Mouse (Mus musculus): Measurements from ENCODE around the gene Timm22. TPM values are rescaled to one million over a fixed set of nuclear protein-coding genes. Genes with fewer than 3 reads are reported as not detected.

Timm22 gene
- polyA plus RNA-seq, 1 experiment from 2014 or later = 111 TPM

DNA sequence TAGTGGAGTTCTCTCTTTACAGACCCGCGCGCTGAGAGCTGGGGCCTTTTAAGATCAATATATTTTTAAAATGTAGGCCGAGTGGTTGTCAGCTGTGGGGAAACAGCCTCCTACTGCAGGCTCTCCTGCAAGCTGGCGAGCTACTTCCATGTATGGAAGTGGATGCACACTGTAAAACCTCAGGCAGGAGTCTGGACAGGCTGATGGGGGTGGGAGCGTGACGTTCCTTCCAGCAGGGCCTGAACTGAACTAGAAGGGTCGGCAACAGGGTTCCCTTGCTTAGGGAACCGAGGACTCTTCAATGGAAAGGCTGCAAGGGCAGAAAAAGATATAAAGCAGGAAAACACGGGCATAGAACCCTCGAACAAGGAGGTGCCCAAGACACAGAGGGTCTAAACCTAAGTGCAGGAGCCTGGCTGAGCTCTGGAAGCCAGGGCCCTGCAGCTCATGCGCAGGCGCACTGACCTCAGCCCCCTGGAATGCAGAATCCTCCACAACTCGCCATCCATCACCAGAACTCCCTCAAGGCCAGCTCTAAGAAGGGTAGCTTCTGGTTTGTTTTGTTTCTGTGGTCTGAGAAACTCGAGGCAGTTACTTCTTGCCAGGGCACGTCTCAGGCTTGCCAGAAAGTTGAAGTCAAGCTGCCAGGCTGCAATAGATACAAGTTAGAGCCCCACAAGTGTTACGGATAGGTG is 32.1 kb upstream of the Timm22 start:
- Histone ChIP-seq H3K4me1 (peaks cover 62% of the 10 kb centered on the region), H3K36me3 (no peaks in the 10 kb centered on the region), H3K4me3 (replicated peaks) (no peak overlapping the region), H3K27ac (peak overlapping the region; percentile 97), H3K9ac (peak overlapping the region; percentile 32; the same call in 1 of the 2 replicates), H3K27me3 (no peaks in the 10 kb centered on the region), H3K9me3 (replicated peaks) (no peaks in the 10 kb centered on the region), H3K4me2 (peak overlapping the region; percentile 44)
- peak; percentile 89 for ATAC-seq (replicated peaks; ENCODE audit: low FRiP score)
- 22% methylated on average over 17 of the region's 17 CpGs for WGBS

DNA sequence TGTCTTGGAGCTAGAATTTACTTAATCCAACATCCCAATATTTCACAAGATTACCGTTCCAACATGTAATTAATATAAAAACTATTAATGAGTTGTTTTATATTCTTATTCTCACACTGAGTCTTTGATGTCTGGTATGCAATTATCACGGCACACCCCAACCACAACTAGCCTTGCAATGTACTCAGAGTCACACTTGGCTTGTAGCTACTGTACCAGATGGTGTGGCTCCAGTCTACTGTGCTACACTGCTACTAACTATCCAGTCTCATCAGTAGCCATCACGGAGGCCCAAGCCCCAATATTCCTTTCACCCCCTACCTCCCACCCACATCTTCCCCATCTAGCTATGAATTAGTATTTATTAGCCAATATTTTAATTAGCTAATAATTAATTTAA is 30.3 kb upstream of the Timm22 start:
- H3K9me3 ChIP-seq (replicated peaks) = no peaks in the 10 kb centered on the region
- H3K4me1 ChIP-seq = peaks cover 72% of the 10 kb centered on the region
- H3K36me3 ChIP-seq = no peaks in the 10 kb centered on the region
- no peak overlapping the region for H3K4me3 ChIP-seq (replicated peaks)
- H3K27ac ChIP-seq = 0 out of 2 replicates have a peak overlapping the region, but pooled peaks have one; percentile 97
- H3K27me3 ChIP-seq = no peaks in the 10 kb centered on the region
- no peak overlapping the region for H3K4me2 ChIP-seq
- no peak for ATAC-seq (replicated peaks; ENCODE audit: low FRiP score)
- H3K9ac ChIP-seq = no peak overlapping the region
- WGBS = 88% methylated on average over 3 of the region's 3 CpGs

DNA sequence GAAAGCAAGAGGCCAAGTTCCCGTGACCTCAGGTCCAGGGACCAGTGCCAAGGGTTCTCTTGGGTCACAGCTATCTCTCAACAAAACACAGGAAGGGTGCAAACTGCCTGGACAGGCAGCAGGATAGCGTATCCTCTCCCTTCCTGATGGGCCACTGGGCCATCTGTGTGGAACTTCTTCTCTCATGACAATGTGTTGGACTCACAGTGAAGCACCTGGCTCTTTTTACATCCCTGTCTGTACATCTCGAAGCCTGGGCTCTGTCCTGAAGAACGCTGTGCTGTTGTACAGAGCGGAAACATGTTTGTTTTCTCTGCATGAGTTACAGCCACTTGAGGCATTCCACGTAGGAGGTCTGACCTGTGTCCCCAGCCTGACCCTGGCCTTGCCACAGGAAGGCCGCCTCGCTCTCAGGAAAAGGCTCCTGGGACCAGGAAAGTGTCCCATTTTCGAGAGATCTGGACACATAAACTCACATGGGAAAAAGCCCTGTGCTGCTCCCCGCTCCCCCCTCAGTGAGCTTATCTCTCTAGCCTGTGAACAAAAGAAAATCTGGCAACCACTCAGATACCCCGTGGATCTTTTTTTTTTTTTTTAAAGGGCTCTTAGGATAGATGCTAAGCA is 26.7 kb upstream of the Timm22 start:
- no peaks in the 10 kb centered on the region for H3K36me3 ChIP-seq
- ATAC-seq (replicated peaks; ENCODE audit: low FRiP score) = peak; percentile 59
- peak overlapping the region; percentile 73 for H3K27ac ChIP-seq
- H3K9me3 ChIP-seq (replicated peaks) = no peaks in the 10 kb centered on the region
- 15% methylated on average over 11 of the region's 11 CpGs for WGBS
- no peak overlapping the region for H3K9ac ChIP-seq
- no peaks in the 10 kb centered on the region for H3K27me3 ChIP-seq
- H3K4me1 ChIP-seq = peaks cover 56% of the 10 kb centered on the region
- H3K4me3 ChIP-seq (replicated peaks) = no peak overlapping the region
- H3K4me2 ChIP-seq = 0 out of 2 replicates have a peak overlapping the region, but pooled peaks have one; percentile 2

DNA sequence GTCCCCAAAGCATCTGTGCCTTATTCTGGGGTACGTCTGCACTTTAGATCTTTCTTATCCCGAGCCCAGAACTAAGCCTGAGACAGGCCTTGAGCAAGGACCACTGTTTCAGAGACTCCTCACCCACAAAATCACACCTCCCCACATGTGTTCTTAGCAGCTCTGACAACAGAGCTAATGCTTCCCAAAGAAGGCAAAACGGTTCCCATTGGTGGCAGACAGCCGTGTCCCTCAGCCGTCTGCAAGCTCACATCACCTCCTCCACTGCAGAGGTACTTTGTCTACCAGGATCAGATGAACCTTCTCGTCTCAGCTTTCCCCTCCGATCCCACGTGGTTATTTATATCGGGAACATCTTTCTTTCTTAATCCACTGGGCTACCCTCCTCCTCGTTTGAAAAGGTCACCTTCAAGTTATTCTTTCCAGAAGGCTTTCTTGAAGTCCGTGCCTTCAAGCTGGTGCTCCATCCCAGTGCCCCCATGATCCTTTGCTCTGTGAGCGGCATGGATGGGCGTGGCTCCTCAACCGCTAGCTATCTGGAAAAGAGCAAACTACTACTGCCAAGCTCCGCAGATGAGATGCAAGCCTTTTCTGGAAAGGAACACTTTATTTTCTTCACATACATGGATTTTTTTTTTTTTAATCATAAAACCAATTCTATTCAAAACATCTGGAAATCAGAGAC is 25.4 kb upstream of the Timm22 start:
- Histone ChIP-seq H3K27ac (peak overlapping the region; percentile 73), H3K4me3 (replicated peaks) (no peak overlapping the region), H3K4me2 (no peak overlapping the region), H3K9ac (no peak overlapping the region), H3K36me3 (no peaks in the 10 kb centered on the region), H3K4me1 (peaks cover 52% of the 10 kb centered on the region), H3K27me3 (no peaks in the 10 kb centered on the region), H3K9me3 (replicated peaks) (no peaks in the 10 kb centered on the region)
- WGBS = 58% methylated on average over 15 of the region's 15 CpGs
- no peak for ATAC-seq (replicated peaks; ENCODE audit: low FRiP score)

DNA sequence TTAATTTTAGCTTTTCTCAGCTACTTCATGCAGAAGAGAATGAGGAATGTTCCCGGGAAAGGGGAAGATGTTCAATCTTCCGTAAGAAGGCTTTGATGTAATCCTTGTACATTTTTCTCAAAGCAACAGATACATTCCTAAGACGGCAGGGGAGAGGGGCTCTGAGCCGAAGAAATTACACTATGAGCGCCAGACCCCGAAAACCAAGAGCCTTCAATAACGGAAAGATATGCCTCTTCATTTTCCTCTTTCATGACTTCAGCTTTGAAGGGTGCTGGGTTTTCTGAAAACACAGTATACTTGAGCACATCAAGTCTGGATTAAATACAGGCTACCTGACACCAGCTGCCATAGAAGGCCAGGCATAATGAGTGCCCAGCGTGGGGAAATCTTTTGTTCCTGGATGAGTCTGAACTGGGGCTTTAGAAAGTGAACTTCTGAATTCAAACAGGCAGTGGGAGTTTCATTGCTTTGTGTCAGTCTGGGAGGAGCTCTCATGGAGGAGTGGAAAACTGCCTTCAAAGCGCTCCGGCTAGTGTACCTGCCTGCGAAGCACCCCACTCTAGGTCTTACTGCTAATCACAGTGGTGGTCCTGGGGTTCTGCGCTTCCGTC is 23.9 kb upstream of the Timm22 start:
- 62% methylated on average over 13 of the region's 13 CpGs for WGBS
- Histone ChIP-seq H3K4me1 (peaks cover 53% of the 10 kb centered on the region), H3K27ac (no peak overlapping the region; the same call in 1 of the 2 replicates), H3K36me3 (no peaks in the 10 kb centered on the region), H3K9me3 (replicated peaks) (no peaks in the 10 kb centered on the region), H3K4me3 (replicated peaks) (no peak overlapping the region), H3K27me3 (no peaks in the 10 kb centered on the region), H3K4me2 (no peak overlapping the region), H3K9ac (no peak overlapping the region)
- no peak for ATAC-seq (replicated peaks; ENCODE audit: low FRiP score)

DNA sequence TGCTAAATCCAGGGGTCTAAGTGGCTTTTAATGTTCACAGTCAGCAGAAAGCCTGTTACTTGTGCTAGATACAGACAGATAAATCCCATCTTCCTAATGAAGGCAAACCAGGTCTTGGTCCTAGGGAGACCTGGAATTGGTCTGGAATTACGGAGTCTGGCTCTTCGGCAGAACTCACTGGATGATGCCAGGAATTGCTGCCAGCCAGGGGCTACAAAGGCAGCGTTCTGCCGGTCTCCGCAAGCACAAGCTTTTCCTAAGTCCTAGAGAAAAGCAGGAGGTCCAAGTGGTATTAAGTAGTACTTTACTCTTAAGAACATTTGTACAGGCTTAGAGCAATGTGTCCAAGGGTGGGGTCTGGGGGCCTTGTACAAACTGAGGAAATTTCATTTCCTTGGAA is 22.4 kb upstream of the Timm22 start:
- WGBS = 95% methylated on average over 5 of the region's 5 CpGs
- H3K9me3 ChIP-seq (replicated peaks) = no peaks in the 10 kb centered on the region

DNA sequence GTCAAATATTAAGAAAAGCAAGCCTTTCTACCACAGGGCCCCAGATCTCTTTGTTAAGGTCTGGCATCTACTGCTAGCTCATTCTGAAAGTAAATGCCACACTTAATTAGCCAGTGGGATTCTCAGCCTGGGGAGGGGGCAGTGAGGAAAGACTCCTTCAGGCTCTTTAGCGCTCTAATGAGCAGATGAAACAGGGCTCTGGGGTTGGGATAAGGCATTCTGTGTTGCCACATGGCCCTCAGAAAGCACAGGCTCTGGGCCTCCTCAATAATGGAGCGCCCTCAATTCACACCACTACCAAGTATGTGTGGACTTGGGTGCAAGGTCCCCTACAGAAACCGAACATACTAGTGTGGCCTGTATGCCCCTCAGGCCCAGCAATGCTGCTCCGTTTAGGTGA is 21.7 kb upstream of the Timm22 start:
- no peaks in the 10 kb centered on the region for H3K36me3 ChIP-seq
- 72% methylated on average over 4 of the region's 4 CpGs for WGBS
- no peaks in the 10 kb centered on the region for H3K9me3 ChIP-seq (replicated peaks)
- H3K4me1 ChIP-seq = peaks cover 60% of the 10 kb centered on the region
- H3K4me3 ChIP-seq (replicated peaks) = no peak overlapping the region
- no peak overlapping the region for H3K27ac ChIP-seq
- no peak overlapping the region for H3K9ac ChIP-seq
- no peak overlapping the region for H3K4me2 ChIP-seq
- ATAC-seq (replicated peaks; ENCODE audit: low FRiP score) = no peak
- no peaks in the 10 kb centered on the region for H3K27me3 ChIP-seq

More for the DNA sequence above, 22.4 kb upstream of the Timm22 start:
- no peak for ATAC-seq (replicated peaks; ENCODE audit: low FRiP score)
- H3K9ac ChIP-seq = no peak overlapping the region
- H3K4me3 ChIP-seq (replicated peaks) = no peak overlapping the region
- H3K36me3 ChIP-seq = no peaks in the 10 kb centered on the region
- peaks cover 61% of the 10 kb centered on the region for H3K4me1 ChIP-seq
- H3K27me3 ChIP-seq = no peaks in the 10 kb centered on the region
- no peak overlapping the region for H3K27ac ChIP-seq
- no peak overlapping the region for H3K4me2 ChIP-seq

DNA sequence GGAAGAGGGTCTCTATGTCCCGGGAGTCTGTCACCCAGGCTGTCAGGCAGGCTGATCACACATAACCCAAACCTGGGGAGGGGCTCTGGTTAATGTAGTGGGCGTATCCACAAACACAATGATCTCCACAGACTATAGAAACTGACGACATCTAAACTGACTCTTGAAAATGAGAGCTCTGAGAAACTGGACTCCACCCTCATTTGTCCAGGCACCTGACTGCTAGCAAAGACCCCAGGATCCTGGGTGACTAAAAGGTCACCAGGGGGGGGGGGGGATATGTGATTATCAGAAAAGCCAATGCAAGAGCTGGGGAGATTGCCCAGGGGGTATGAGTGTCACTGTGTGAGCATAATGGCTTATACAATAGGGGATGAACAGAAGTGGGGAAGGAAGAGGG is 21.0 kb upstream of the Timm22 start:
- WGBS = 51% methylated on average over 3 of the region's 3 CpGs
- Histone ChIP-seq H3K4me2 (no peak overlapping the region), H3K9me3 (replicated peaks) (no peaks in the 10 kb centered on the region), H3K27me3 (no peaks in the 10 kb centered on the region), H3K4me1 (peaks cover 55% of the 10 kb centered on the region), H3K27ac (no peak overlapping the region), H3K36me3 (peaks cover 4% of the 10 kb centered on the region), H3K9ac (no peak overlapping the region), H3K4me3 (replicated peaks) (no peak overlapping the region)
- no peak for ATAC-seq (replicated peaks; ENCODE audit: low FRiP score)

DNA sequence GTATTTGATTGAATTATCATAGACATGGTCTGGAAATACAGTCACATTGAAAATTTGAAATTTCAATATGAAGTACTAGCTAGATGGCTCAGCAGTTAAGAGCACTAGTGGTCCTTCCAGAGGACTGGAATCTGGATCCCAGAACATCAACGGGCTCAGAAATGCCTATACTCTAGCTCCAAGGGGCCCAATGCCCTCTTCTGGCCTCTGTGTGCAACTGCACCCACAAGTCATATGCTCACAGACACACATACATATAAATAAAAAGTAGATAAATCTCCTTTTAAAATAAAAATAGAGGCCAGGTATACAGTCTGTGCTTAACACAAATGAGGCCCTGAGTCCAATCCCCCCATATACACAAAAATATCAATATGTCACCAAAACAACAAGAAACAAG is 19.7 kb upstream of the Timm22 start:
- H3K36me3 ChIP-seq = peaks cover 18% of the 10 kb centered on the region
- H3K4me2 ChIP-seq = no peak overlapping the region
- 92% methylated on average over 1 of the region's 1 CpGs for WGBS
- H3K4me3 ChIP-seq (replicated peaks) = no peak overlapping the region
- no peaks in the 10 kb centered on the region for H3K9me3 ChIP-seq (replicated peaks)
- no peaks in the 10 kb centered on the region for H3K27me3 ChIP-seq
- no peak overlapping the region for H3K9ac ChIP-seq
- H3K27ac ChIP-seq = no peak overlapping the region
- peaks cover 45% of the 10 kb centered on the region for H3K4me1 ChIP-seq
- ATAC-seq (replicated peaks; ENCODE audit: low FRiP score) = no peak

DNA sequence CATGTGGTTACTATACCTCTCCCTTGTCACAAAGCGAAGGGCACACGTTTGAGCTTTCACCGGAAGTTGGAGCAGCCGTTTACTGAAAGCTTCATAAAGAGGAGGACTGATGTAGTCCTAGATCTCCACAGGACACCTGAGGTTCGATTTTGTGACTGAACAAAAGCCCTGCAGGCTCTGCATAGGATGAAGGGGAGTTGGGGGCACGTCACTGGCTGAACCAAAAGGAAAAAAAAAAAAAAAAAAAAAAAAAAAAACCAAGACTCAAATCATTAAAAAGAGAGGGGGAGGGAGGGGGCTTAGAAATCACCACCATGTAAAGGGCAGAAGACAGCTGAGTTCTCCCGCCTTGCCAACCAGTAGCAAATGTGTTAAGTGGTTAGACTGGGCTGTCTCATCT is 18.0 kb upstream of the Timm22 start:
- H3K4me2 ChIP-seq = no peak overlapping the region
- no peak overlapping the region for H3K27ac ChIP-seq
- peaks cover 20% of the 10 kb centered on the region for H3K36me3 ChIP-seq
- H3K27me3 ChIP-seq = no peaks in the 10 kb centered on the region
- 53% methylated on average over 7 of the region's 7 CpGs for WGBS
- H3K9me3 ChIP-seq (replicated peaks) = no peaks in the 10 kb centered on the region
- H3K4me1 ChIP-seq = peaks cover 37% of the 10 kb centered on the region
- H3K9ac ChIP-seq = no peak overlapping the region
- no peak for ATAC-seq (replicated peaks; ENCODE audit: low FRiP score)
- H3K4me3 ChIP-seq (replicated peaks) = no peak overlapping the region

DNA sequence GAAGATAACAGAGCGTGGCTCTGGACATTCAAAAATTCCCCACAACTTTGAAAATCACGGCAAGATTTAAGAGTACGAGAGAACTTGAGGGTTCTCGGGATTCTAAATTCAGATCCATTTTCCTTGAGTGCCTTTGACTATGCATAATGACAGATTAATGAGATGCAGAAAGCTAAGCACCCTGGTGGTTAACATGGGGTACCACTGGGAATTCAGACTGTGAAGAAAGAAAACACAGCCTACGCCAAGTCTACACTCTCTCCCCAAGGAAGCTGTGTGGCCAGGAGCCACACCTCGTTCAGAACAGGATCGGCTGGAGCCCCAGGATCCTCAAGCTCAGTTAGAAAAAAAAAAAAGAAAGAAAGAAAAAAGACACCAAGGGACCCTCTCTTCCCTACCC is 14.2 kb upstream of the Timm22 start:
- H3K27ac ChIP-seq = no peak overlapping the region
- no peaks in the 10 kb centered on the region for H3K27me3 ChIP-seq
- no peak for ATAC-seq (replicated peaks; ENCODE audit: low FRiP score)
- 76% methylated on average over 7 of the region's 7 CpGs for WGBS
- H3K9me3 ChIP-seq (replicated peaks) = no peaks in the 10 kb centered on the region
- peaks cover 37% of the 10 kb centered on the region for H3K4me1 ChIP-seq
- H3K4me3 ChIP-seq (replicated peaks) = no peak overlapping the region
- H3K4me2 ChIP-seq = no peak overlapping the region
- H3K9ac ChIP-seq = no peak overlapping the region
- H3K36me3 ChIP-seq = peaks cover 20% of the 10 kb centered on the region

DNA sequence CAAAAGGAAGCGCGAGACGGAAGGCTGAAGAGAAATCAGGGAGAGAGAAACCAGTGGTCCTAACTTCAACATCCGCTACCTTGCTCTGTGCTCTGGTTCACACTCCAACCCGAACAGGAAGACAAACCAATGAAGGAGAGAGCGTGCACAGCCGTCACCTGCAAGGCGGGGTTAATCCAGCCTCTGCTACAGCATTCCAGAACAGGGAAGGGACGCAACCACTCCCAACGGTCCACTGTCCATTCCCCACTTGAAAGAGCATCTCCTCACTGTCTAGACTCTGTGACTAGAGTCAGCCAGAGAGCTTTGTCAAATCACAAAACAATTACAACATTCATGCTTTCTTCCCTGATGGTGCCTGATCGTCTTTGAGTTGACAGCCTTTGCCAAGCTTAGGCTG is 13.8 kb upstream of the Timm22 start:
- H3K27me3 ChIP-seq = no peaks in the 10 kb centered on the region
- no peaks in the 10 kb centered on the region for H3K9me3 ChIP-seq (replicated peaks)
- peaks cover 20% of the 10 kb centered on the region for H3K36me3 ChIP-seq
- H3K4me3 ChIP-seq (replicated peaks) = no peak overlapping the region
- 91% methylated on average over 11 of the region's 11 CpGs for WGBS
- H3K4me2 ChIP-seq = no peak overlapping the region
- ATAC-seq (replicated peaks; ENCODE audit: low FRiP score) = no peak
- no peak overlapping the region for H3K27ac ChIP-seq
- peaks cover 35% of the 10 kb centered on the region for H3K4me1 ChIP-seq
- H3K9ac ChIP-seq = no peak overlapping the region

Data from kidney, embryonic 15.5 days (tissue).